In genomic region chr19:58329305-58329704, GRCm38 (mm10) we compare ENCODE assay signal across 19 mouse cellular contexts.
A peak's percentile ranks its signal among the peaks of the same experiment; 100 is the strongest.
DNase-seq lines count a peak whose midpoint lies in the region; ATAC-seq lines count a peak whose summit lies in the region.
"Had no signal": no experiment of that assay in that cellular context is flagged by ENCODE, and none has a peak within 500 bp of the region (broad histone marks: within the 10 kb centered on the region; RNA-seq: fewer than 3 reads in every experiment).

No protein-coding gene starts in this region.

- no peaks in the 10 kb centered on the region for H3K9me3 ChIP-seq in forebrain, embryonic 13.5 days (replicated peaks)
- no peaks in the 10 kb centered on the region for H3K9me3 ChIP-seq in forebrain, embryonic 15.5 days
- H3K9me3 ChIP-seq in hindbrain, embryonic 13.5 days = no peaks in the 10 kb centered on the region
- H3K9me3 ChIP-seq in hindbrain, embryonic 10.5 days = no peaks in the 10 kb centered on the region
- H3K9me3 ChIP-seq in midbrain, embryonic 14.5 days (ENCODE audit: control insufficient read depth, low read length) = no peaks in the 10 kb centered on the region
- no peaks in the 10 kb centered on the region for H3K9me3 ChIP-seq in midbrain, embryonic 15.5 days
- H3K9me3 ChIP-seq: forebrain, embryonic 12.5 days; hindbrain, embryonic 15.5 days had no signal

- no peaks in the 10 kb centered on the region for H3K36me3 ChIP-seq in forebrain, embryonic 13.5 days (ENCODE audit: poor library complexity, severe bottlenecking)
- H3K36me3 ChIP-seq in forebrain, embryonic 15.5 days = no peaks in the 10 kb centered on the region
- H3K36me3 ChIP-seq in hindbrain, embryonic 13.5 days = no peaks in the 10 kb centered on the region
- H3K36me3 ChIP-seq in hindbrain, embryonic 10.5 days = no peaks in the 10 kb centered on the region
- no peaks in the 10 kb centered on the region for H3K36me3 ChIP-seq in midbrain, embryonic 14.5 days (ENCODE audit: control insufficient read depth, insufficient read depth, low read length)
- no peaks in the 10 kb centered on the region for H3K36me3 ChIP-seq in midbrain, embryonic 15.5 days (replicated peaks)
- H3K36me3 ChIP-seq: forebrain, embryonic 12.5 days; heart, embryonic 12.5 days; hindbrain, embryonic 15.5 days had no signal

- no peak for DNase-seq in hindbrain, embryonic 10.5 days (ENCODE audit: low spot score)
- DNase-seq in midbrain, embryonic 14.5 days = peak; percentile 37
- DNase-seq in right cerebral cortex, postnatal 10 days (ENCODE audit: low spot score in 2 of 2) = peak; percentile 37 to 55
- DNase-seq in right cerebral cortex, postnatal 36 days (ENCODE audit: low spot score in 2 of 2) = no peak
- DNase-seq: adrenal gland, postnatal 14 days; cerebellum, adult 2 months; cerebellum, postnatal 10 days; gastrocnemius, postnatal 14 days; kidney, adult 11 months had no signal

- no peak overlapping the region for H3K4me2 ChIP-seq in forebrain, embryonic 13.5 days
- no peak overlapping the region for H3K4me2 ChIP-seq in forebrain, embryonic 15.5 days (replicated peaks)
- no peak overlapping the region for H3K4me2 ChIP-seq in hindbrain, embryonic 13.5 days
- no peak overlapping the region for H3K4me2 ChIP-seq in midbrain, embryonic 14.5 days (ENCODE audit: low read length)
- H3K4me2 ChIP-seq in midbrain, embryonic 15.5 days = no peak overlapping the region
- H3K4me2 ChIP-seq: forebrain, embryonic 12.5 days; heart, embryonic 12.5 days; hindbrain, embryonic 15.5 days had no signal

- H3K4me3 ChIP-seq in forebrain, embryonic 13.5 days = no peak overlapping the region
- no peak overlapping the region for H3K4me3 ChIP-seq in forebrain, embryonic 15.5 days
- H3K4me3 ChIP-seq in hindbrain, embryonic 13.5 days = no peak overlapping the region
- H3K4me3 ChIP-seq in hindbrain, embryonic 10.5 days = no peak overlapping the region
- H3K4me3 ChIP-seq in midbrain, embryonic 14.5 days (replicated peaks; ENCODE audit: low read depth, low read length) = no peak overlapping the region
- no peak overlapping the region for H3K4me3 ChIP-seq in midbrain, embryonic 15.5 days
- H3K4me3 ChIP-seq: forebrain, embryonic 12.5 days; heart, embryonic 12.5 days; hindbrain, embryonic 15.5 days had no signal

- H3K27me3 ChIP-seq in forebrain, embryonic 13.5 days = peaks cover 6% of the 10 kb centered on the region; the same call in 1 of the 2 replicates
- H3K27me3 ChIP-seq in forebrain, embryonic 15.5 days = no peaks in the 10 kb centered on the region
- H3K27me3 ChIP-seq in hindbrain, embryonic 13.5 days = no peaks in the 10 kb centered on the region
- peaks cover 3% of the 10 kb centered on the region; the same call in 1 of the 2 replicates for H3K27me3 ChIP-seq in hindbrain, embryonic 10.5 days (ENCODE audit: insufficient read depth, poor library complexity, severe bottlenecking)
- no peaks in the 10 kb centered on the region for H3K27me3 ChIP-seq in midbrain, embryonic 14.5 days (ENCODE audit: control insufficient read depth, insufficient read depth, low read length)
- no peaks in the 10 kb centered on the region for H3K27me3 ChIP-seq in midbrain, embryonic 15.5 days (replicated peaks)
- H3K27me3 ChIP-seq: CH12.LX; hindbrain, embryonic 15.5 days; Patski had no signal

- no peak overlapping the region for H3K9ac ChIP-seq in forebrain, embryonic 13.5 days
- H3K9ac ChIP-seq in forebrain, embryonic 15.5 days (replicated peaks) = no peak overlapping the region
- no peak overlapping the region for H3K9ac ChIP-seq in hindbrain, embryonic 13.5 days
- H3K9ac ChIP-seq in midbrain, embryonic 14.5 days (replicated peaks; ENCODE audit: low read length) = no peak overlapping the region
- no peak overlapping the region for H3K9ac ChIP-seq in midbrain, embryonic 15.5 days
- H3K9ac ChIP-seq: forebrain, embryonic 12.5 days; heart, embryonic 12.5 days; hindbrain, embryonic 15.5 days had no signal

- H3K4me1 ChIP-seq in forebrain, embryonic 13.5 days = peaks cover 14% of the 10 kb centered on the region
- H3K4me1 ChIP-seq in forebrain, embryonic 15.5 days = peaks cover 13% of the 10 kb centered on the region
- H3K4me1 ChIP-seq in hindbrain, embryonic 13.5 days (replicated peaks) = peaks cover 39% of the 10 kb centered on the region
- H3K4me1 ChIP-seq in hindbrain, embryonic 10.5 days (replicated peaks) = peaks cover 38% of the 10 kb centered on the region
- H3K4me1 ChIP-seq in midbrain, embryonic 14.5 days (ENCODE audit: control insufficient read depth, insufficient read depth, low read length) = peaks cover 28% of the 10 kb centered on the region
- H3K4me1 ChIP-seq in midbrain, embryonic 15.5 days = peaks cover 22% of the 10 kb centered on the region; the same call in 1 of the 2 replicates

- H3K27ac ChIP-seq in forebrain, embryonic 13.5 days = no peak overlapping the region
- H3K27ac ChIP-seq in forebrain, embryonic 15.5 days (replicated peaks) = no peak overlapping the region
- H3K27ac ChIP-seq in hindbrain, embryonic 13.5 days = peak overlapping the region; percentile 31; the same call in 1 of the 2 replicates
- no peak overlapping the region; the same call in 1 of the 2 replicates for H3K27ac ChIP-seq in hindbrain, embryonic 10.5 days
- peak overlapping the region; percentile 39; the same call in 1 of the 2 replicates for H3K27ac ChIP-seq in midbrain, embryonic 14.5 days (replicated peaks; ENCODE audit: low read depth, low read length)
- no peak overlapping the region for H3K27ac ChIP-seq in midbrain, embryonic 15.5 days
- H3K27ac ChIP-seq: forebrain, embryonic 12.5 days; hindbrain, embryonic 15.5 days had no signal

- WGBS in forebrain, embryonic 13.5 days = 36% methylated on average over 5 of the region's 5 CpGs
- WGBS in forebrain, embryonic 15.5 days = 34% methylated on average over 5 of the region's 5 CpGs
- 38% methylated on average over 5 of the region's 5 CpGs for WGBS in hindbrain, embryonic 13.5 days
- WGBS in hindbrain, embryonic 10.5 days = 58% methylated on average over 5 of the region's 5 CpGs
- WGBS in midbrain, embryonic 14.5 days = 14% methylated on average over 5 of the region's 5 CpGs
- WGBS in midbrain, embryonic 15.5 days = 23% methylated on average over 5 of the region's 5 CpGs

- ATAC-seq in forebrain, embryonic 13.5 days = 0 out of 2 replicates have a peak, but pooled peaks have one; percentile 10
- ATAC-seq in forebrain, embryonic 15.5 days (replicated peaks) = no peak
- ATAC-seq in hindbrain, embryonic 13.5 days (ENCODE audit: low FRiP score) = no peak
- no peak for ATAC-seq in midbrain, embryonic 14.5 days (ENCODE audit: low FRiP score, low TSS enrichment)
- no peak; the same call in 1 of the 2 replicates for ATAC-seq in midbrain, embryonic 15.5 days (replicated peaks)
- ATAC-seq: activated CD4-positive, CD25-positive, alpha-beta regulatory T cell, adult 4 months; Patski had no signal

Comparison
In these comparisons a context has a peak if more than half of its experiments do, and no peak if none do; other contexts are left out.
1. H3K27ac ChIP-seq: peak in hindbrain, embryonic 13.5 days (single experiment) and midbrain, embryonic 14.5 days (single experiment); none in forebrain, embryonic 13.5 days (single experiment), forebrain, embryonic 15.5 days (single experiment), hindbrain, embryonic 10.5 days (single experiment) and midbrain, embryonic 15.5 days (single experiment).
2. DNase-seq: peak in midbrain, embryonic 14.5 days (single experiment) and right cerebral cortex, postnatal 10 days (2 of 2); none in hindbrain, embryonic 10.5 days (single experiment) and right cerebral cortex, postnatal 36 days (0 of 2).